Mouse (Mus musculus): ENCODE results near the gene Sin3b. TPM values are rescaled to one million over a fixed set of nuclear protein-coding genes. Genes with fewer than 3 reads are reported as not detected.

Gene Sin3b
- 210 and 216 TPM in 2 replicates for polyA plus RNA-seq (2015; fragmentation: Nextera tagmentation; extraction: Ambion mirVana)

GRCm38 (mm10) chr8:72722769-72723650 lies at the start of gene Sin3b:
TSS of gene Sin3b (plus strand) at chr8:72723285.

DNA sequence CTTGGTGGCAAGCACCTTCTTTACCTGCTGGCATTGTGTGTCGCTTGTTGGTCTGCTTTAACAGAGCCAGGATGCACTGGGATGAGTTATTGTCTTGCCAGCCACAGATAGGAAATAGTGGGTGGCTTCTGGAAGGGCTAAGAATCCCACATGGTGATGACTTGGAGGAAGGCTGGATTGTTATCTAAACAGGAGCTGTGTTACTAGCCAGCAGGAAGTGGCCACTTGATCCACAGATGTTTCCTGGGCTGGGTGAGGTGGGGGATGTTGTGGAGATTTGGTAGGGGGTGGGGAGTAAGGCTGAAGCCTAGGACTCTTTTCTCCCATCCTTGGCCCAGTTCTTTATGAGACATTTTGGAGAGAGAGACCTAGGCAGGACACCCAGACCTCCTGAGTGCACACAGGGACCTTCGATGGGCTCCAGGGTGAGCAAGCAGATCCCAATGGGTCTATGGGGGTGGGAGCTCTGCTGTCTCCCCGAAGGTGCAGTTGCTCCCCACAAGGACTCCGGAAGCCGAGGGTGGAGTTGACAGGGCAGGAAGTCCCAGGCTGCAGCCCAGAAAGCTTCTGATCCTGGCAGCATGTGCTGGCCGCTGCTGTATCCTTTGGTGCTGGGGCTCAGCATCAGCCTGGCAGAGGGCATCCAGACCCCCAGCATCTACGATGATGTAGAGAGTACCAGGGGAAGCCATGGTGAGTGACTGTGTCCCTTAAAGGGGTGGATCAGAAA lies 38.4 kb downstream of the Sin3b start, which contains the start of gene F2rl3:
TSS of gene F2rl3 (plus strand) at position 559 of the 730 bp plus-strand sequence.

Small RNA genes lying within 50 kb of the gene (microRNA-seq; reads per million reads assigned to microRNA genes)
- gene Gm26237 = not detected

Other genes with a start within 250 kb of the Sin3b start
- 23.1 and 30.9 TPM in 2 replicates for gene Cherp, start 248.1 kb upstream of the Sin3b start, polyA plus RNA-seq (2015; fragmentation: Nextera tagmentation; extraction: Ambion mirVana)
- 10.9 and 13.0 TPM in 2 replicates for gene Slc35e1, start 230.7 kb upstream of the Sin3b start, polyA plus RNA-seq (2015; fragmentation: Nextera tagmentation; extraction: Ambion mirVana)
- 7.3 and 8.1 TPM in 2 replicates for gene Med26, start 175.0 kb upstream of the Sin3b start, polyA plus RNA-seq (2015; fragmentation: Nextera tagmentation; extraction: Ambion mirVana)
- 93.2 and 99.9 TPM in 2 replicates for gene Smim7, start 152.2 kb upstream of the Sin3b start, polyA plus RNA-seq (2015; fragmentation: Nextera tagmentation; extraction: Ambion mirVana)
- 71.1 and 74.7 TPM in 2 replicates for gene Tmem38a, start 151.2 kb upstream of the Sin3b start, polyA plus RNA-seq (2015; fragmentation: Nextera tagmentation; extraction: Ambion mirVana)
- 0.11 and 0.17 TPM in 2 replicates for gene Nwd1, start 76.6 kb upstream of the Sin3b start, polyA plus RNA-seq (2015; fragmentation: Nextera tagmentation; extraction: Ambion mirVana)
- gene F2rl3, start 38.6 kb downstream of the Sin3b start, polyA plus RNA-seq (2015; fragmentation: Nextera tagmentation; extraction: Ambion mirVana) = 0.28 and 0.46 TPM in 2 replicates

Measured in urinary bladder, postnatal 0 days (tissue).